Comparison of ENCODE assay signal across 26 mouse cellular contexts in genomic region chr2:157568881-157569280, GRCm38 (mm10). TPM values are rescaled to one million over a fixed set of nuclear protein-coding genes. Genes with fewer than 3 reads are reported as not detected.
DNase-seq lines count a peak whose midpoint lies in the region; ATAC-seq and TF ChIP-seq lines count a peak whose summit lies in the region.
"Had no signal": no experiment of that assay in that cellular context is flagged by ENCODE, and none has a peak within 500 bp of the region (broad histone marks: within the 10 kb centered on the region; RNA-seq: fewer than 3 reads in every experiment).

No protein-coding gene starts in this region.

- no peak for DNase-seq in forebrain, postnatal 0 days
- no peak for DNase-seq in midbrain, embryonic 10.5 days (ENCODE audit: low spot score)
- DNase-seq in ZHBTc4 (ENCODE audit: low read depth, low spot score): peak; percentile 43
- DNase-seq in adrenal gland, postnatal 14 days: no peak
- DNase-seq: adrenal gland, postnatal 36 days; cerebellum, adult 9-10 months; gastrocnemius, postnatal 14 days; heart, adult 18-20 months; heart, postnatal 10 days; kidney, adult 11 months; kidney, postnatal 4 days; liver; liver, postnatal 0 days; thymus, adult 18-20 months; thymus, postnatal 4 days had no signal

- H3K36me3 ChIP-seq in forebrain, embryonic 13.5 days (ENCODE audit: poor library complexity, severe bottlenecking): peaks cover 3% of the 10 kb centered on the region
- H3K36me3 ChIP-seq in forebrain, postnatal 0 days (ENCODE audit: insufficient read depth): no peaks in the 10 kb centered on the region
- H3K36me3 ChIP-seq in midbrain, embryonic 13.5 days: peaks cover 2% of the 10 kb centered on the region
- H3K36me3 ChIP-seq in midbrain, embryonic 10.5 days: peaks cover 3% of the 10 kb centered on the region
- H3K36me3 ChIP-seq in ES-Bruce4 (ENCODE audit: control insufficient read depth, insufficient read depth, low read length, poor library complexity, severe bottlenecking): no peaks in the 10 kb centered on the region
- H3K36me3 ChIP-seq: embryonic facial prominence, embryonic 15.5 days had no signal

- H3K4me3 ChIP-seq in forebrain, embryonic 13.5 days: no peak overlapping the region
- H3K4me3 ChIP-seq in forebrain, postnatal 0 days (ENCODE audit: low read depth, low read length): no peak overlapping the region
- no peak overlapping the region for H3K4me3 ChIP-seq in midbrain, embryonic 13.5 days (replicated peaks)
- H3K4me3 ChIP-seq in midbrain, embryonic 10.5 days: no peak overlapping the region
- peak overlapping the region; percentile 24; the same call in 1 of the 2 replicates for H3K4me3 ChIP-seq in ES-Bruce4 (ENCODE audit: low read depth, low read length)
- H3K4me3 ChIP-seq: embryonic facial prominence, embryonic 15.5 days; heart, embryonic 12.5 days; hindbrain, embryonic 13.5 days; kidney, embryonic 15.5 days; left cerebral cortex, adult 2 months; limb, embryonic 10.5 days had no signal

- peaks cover 43% of the 10 kb centered on the region for H3K4me1 ChIP-seq in forebrain, embryonic 13.5 days
- peaks cover 12% of the 10 kb centered on the region; the same call in 1 of the 2 replicates for H3K4me1 ChIP-seq in forebrain, postnatal 0 days (ENCODE audit: insufficient read depth)
- peaks cover 38% of the 10 kb centered on the region for H3K4me1 ChIP-seq in midbrain, embryonic 13.5 days (replicated peaks)
- peaks cover 47% of the 10 kb centered on the region for H3K4me1 ChIP-seq in midbrain, embryonic 10.5 days
- peaks cover 4% of the 10 kb centered on the region for H3K4me1 ChIP-seq in ES-Bruce4 (ENCODE audit: control insufficient read depth, insufficient read depth, low read length)

- TF ChIP-seq EP300 in ES-Bruce4 (IDR thresholded peaks at IDR 0.05; ENCODE audit: insufficient read depth, low read depth, low read length): peak; percentile 37; the same call in 1 of the 2 replicates

- no peak for ATAC-seq in forebrain, embryonic 13.5 days
- no peak for ATAC-seq in forebrain, postnatal 0 days
- no peak for ATAC-seq in midbrain, embryonic 13.5 days
- ATAC-seq: liver, postnatal 0 days; lung, postnatal 0 days had no signal

- WGBS in forebrain, embryonic 13.5 days: 23% methylated on average over 2 of the region's 2 CpGs
- WGBS in forebrain, postnatal 0 days: 15% methylated on average over 2 of the region's 2 CpGs
- 18% methylated on average over 2 of the region's 2 CpGs for WGBS in midbrain, embryonic 13.5 days
- WGBS in midbrain, embryonic 10.5 days: 29% methylated on average over 2 of the region's 2 CpGs

- no peaks in the 10 kb centered on the region for H3K27me3 ChIP-seq in forebrain, embryonic 13.5 days
- no peaks in the 10 kb centered on the region for H3K27me3 ChIP-seq in forebrain, postnatal 0 days (ENCODE audit: insufficient read depth, low read length)
- no peaks in the 10 kb centered on the region for H3K27me3 ChIP-seq in midbrain, embryonic 13.5 days
- H3K27me3 ChIP-seq in midbrain, embryonic 10.5 days (ENCODE audit: low read depth, poor library complexity, severe bottlenecking): no peaks in the 10 kb centered on the region
- H3K27me3 ChIP-seq in ES-Bruce4 (ENCODE audit: control insufficient read depth, insufficient read depth, low read length, poor library complexity, severe bottlenecking): no peaks in the 10 kb centered on the region
- H3K27me3 ChIP-seq: embryonic facial prominence, embryonic 15.5 days; heart, embryonic 12.5 days; hindbrain, embryonic 13.5 days; kidney, embryonic 15.5 days had no signal

- no peak for TF ChIP-seq CTCF in forebrain, postnatal 0 days (IDR thresholded peaks at IDR 0.05; ENCODE audit: low read depth)
- TF ChIP-seq CTCF in ES-Bruce4 (IDR thresholded peaks at IDR 0.05; ENCODE audit: low read depth, low read length): no peak

- H3K9me3 ChIP-seq in forebrain, embryonic 13.5 days (replicated peaks): no peaks in the 10 kb centered on the region
- H3K9me3 ChIP-seq in forebrain, postnatal 0 days (ENCODE audit: low read length): no peaks in the 10 kb centered on the region
- no peaks in the 10 kb centered on the region for H3K9me3 ChIP-seq in midbrain, embryonic 13.5 days
- no peaks in the 10 kb centered on the region for H3K9me3 ChIP-seq in midbrain, embryonic 10.5 days (replicated peaks)
- no peaks in the 10 kb centered on the region for H3K9me3 ChIP-seq in ES-Bruce4 (replicated peaks; ENCODE audit: control insufficient read depth, insufficient read depth, low read length, poor library complexity, severe bottlenecking)
- H3K9me3 ChIP-seq: embryonic facial prominence, embryonic 15.5 days; heart, embryonic 12.5 days; hindbrain, embryonic 13.5 days; kidney, embryonic 15.5 days; limb, embryonic 10.5 days had no signal

- peak overlapping the region; percentile 32; the same call in 1 of the 2 replicates for H3K27ac ChIP-seq in forebrain, embryonic 13.5 days
- no peak overlapping the region for H3K27ac ChIP-seq in forebrain, postnatal 0 days (ENCODE audit: low read depth, low read length)
- H3K27ac ChIP-seq in midbrain, embryonic 13.5 days: no peak overlapping the region
- no peak overlapping the region for H3K27ac ChIP-seq in midbrain, embryonic 10.5 days (replicated peaks)
- H3K27ac ChIP-seq in ES-Bruce4 (ENCODE audit: insufficient read depth, low read length): peak overlapping the region; percentile 78
- H3K27ac ChIP-seq: embryonic facial prominence, embryonic 15.5 days; hindbrain, embryonic 13.5 days; kidney, embryonic 15.5 days; left cerebral cortex, adult 2 months; limb, embryonic 10.5 days; macrophage had no signal

- no peak for TF ChIP-seq POLR2A in ES-Bruce4 (IDR thresholded peaks at IDR 0.05; ENCODE audit: insufficient read depth, low read length)

- H3K4me2 ChIP-seq in forebrain, embryonic 13.5 days: no peak overlapping the region
- no peak overlapping the region for H3K4me2 ChIP-seq in forebrain, postnatal 0 days (ENCODE audit: low read depth)
- no peak overlapping the region for H3K4me2 ChIP-seq in midbrain, embryonic 13.5 days (replicated peaks)
- H3K4me2 ChIP-seq: embryonic facial prominence, embryonic 15.5 days; heart, embryonic 12.5 days; hindbrain, embryonic 13.5 days; kidney, embryonic 15.5 days had no signal

- peak overlapping the region; percentile 16; the same call in 1 of the 2 replicates for H3K9ac ChIP-seq in forebrain, embryonic 13.5 days
- H3K9ac ChIP-seq in forebrain, postnatal 0 days: no peak overlapping the region
- 0 out of 2 replicates have a peak overlapping the region, but pooled peaks have one; percentile 7 for H3K9ac ChIP-seq in midbrain, embryonic 13.5 days (replicated peaks)
- peak overlapping the region; percentile 68 for H3K9ac ChIP-seq in ES-Bruce4 (ENCODE audit: low read depth, poor library complexity, severe bottlenecking)
- H3K9ac ChIP-seq: embryonic facial prominence, embryonic 15.5 days; heart, embryonic 12.5 days; hindbrain, embryonic 13.5 days; kidney, embryonic 15.5 days; liver, postnatal 0 days had no signal

RNA-seq across cellular contexts. Expression of gene Blcap, which starts 2.2 kb away (rescaled TPM):
- polyA plus RNA-seq in forebrain, embryonic 13.5 days (2015; fragmentation: Nextera tagmentation; extraction: Ambion mirVana): 161 and 187 TPM in 2 replicates
- total RNA-seq in forebrain, postnatal 0 days (2014; rRNA removed): 166 and 208 TPM in 2 replicates
- polyA plus RNA-seq in forebrain, postnatal 0 days (2015; fragmentation: Nextera tagmentation; extraction: Ambion mirVana): 231 and 295 TPM in 2 replicates
- 246 and 256 TPM in 2 replicates for polyA plus RNA-seq in midbrain, embryonic 13.5 days (2015; fragmentation: Nextera tagmentation; extraction: Ambion mirVana)
- polyA plus RNA-seq in midbrain, embryonic 10.5 days (2016; fragmentation: Nextera tagmentation; extraction: Ambion mirVana): 76.4 and 103 TPM in 2 replicates
- 49.1 and 56.7 TPM in 2 replicates for polyA plus RNA-seq in ES-Bruce4 (2011; ENCODE audit: insufficient read depth, insufficient read length, low read depth, missing spikeins)
- total RNA-seq in adrenal gland, postnatal 14 days (2021): 75.2 and 77.9 TPM in 2 replicates

RNA-seq across cellular contexts. Expression of gene Nnat, which starts 9.0 kb away (rescaled TPM):
- 6,508 and 7,407 TPM in 2 replicates for polyA plus RNA-seq in forebrain, embryonic 13.5 days (2015; fragmentation: Nextera tagmentation; extraction: Ambion mirVana)
- total RNA-seq in forebrain, postnatal 0 days (2014; rRNA removed): 4,630 and 7,303 TPM in 2 replicates
- polyA plus RNA-seq in forebrain, postnatal 0 days (2015; fragmentation: Nextera tagmentation; extraction: Ambion mirVana): 6,353 and 7,049 TPM in 2 replicates
- polyA plus RNA-seq in midbrain, embryonic 13.5 days (2015; fragmentation: Nextera tagmentation; extraction: Ambion mirVana): 8,644 and 8,868 TPM in 2 replicates
- polyA plus RNA-seq in midbrain, embryonic 10.5 days (2016; fragmentation: Nextera tagmentation; extraction: Ambion mirVana): 1,354 and 2,071 TPM in 2 replicates
- 42.8 and 48.6 TPM in 2 replicates for polyA plus RNA-seq in ES-Bruce4 (2011; ENCODE audit: insufficient read depth, insufficient read length, low read depth, missing spikeins)
- 158 TPM in 2 replicates for total RNA-seq in adrenal gland, postnatal 14 days (2021)
- polyA plus RNA-seq: macrophage had no signal

Comparison
In these comparisons a context has a peak if more than half of its experiments do, and no peak if none do; other contexts are left out.
1. H3K27ac ChIP-seq: peak in forebrain, embryonic 13.5 days (single experiment) and ES-Bruce4 (single experiment); none in forebrain, postnatal 0 days (single experiment), midbrain, embryonic 13.5 days (single experiment) and midbrain, embryonic 10.5 days (single experiment).
2. RNA of gene Nnat, which starts 9.0 kb away (polyA plus RNA-seq): 8,644 to 8,868 TPM in midbrain, embryonic 13.5 days, 6,353 to 7,049 TPM in forebrain, postnatal 0 days, 6,508 to 7,407 TPM in forebrain, embryonic 13.5 days and 1,354 to 2,071 TPM in midbrain, embryonic 10.5 days; 42.8 to 48.6 TPM in ES-Bruce4; every median in the first group is over 10 times any median in the second.